Mouse (Mus musculus): ENCODE data around the gene 5730409E04Rik. TPM values are rescaled to one million over a fixed set of nuclear protein-coding genes. Genes with fewer than 3 reads are reported as not detected.

5730409E04Rik gene
- 29.5 and 32.0 TPM in 2 replicates for polyA plus RNA-seq (2012; rRNA removed)

GRCm38 (mm10) chr4:126609606-126610181 lies at the start of gene 5730409E04Rik:
TSS of gene 5730409E04Rik (plus strand) at chr4:126609818.

Other genes with a start within 250 kb of the 5730409E04Rik start
- gene Ago3, start 180.3 kb upstream of the 5730409E04Rik start, polyA plus RNA-seq (2012; rRNA removed): 7.7 and 8.4 TPM in 2 replicates
- gene Ago1, start 141.2 kb upstream of the 5730409E04Rik start, polyA plus RNA-seq (2012; rRNA removed): 39.8 and 46.8 TPM in 2 replicates
- gene Ago4, start 76.3 kb upstream of the 5730409E04Rik start, polyA plus RNA-seq (2012; rRNA removed): 8.8 and 9.3 TPM in 2 replicates
- 2.4 and 3.2 TPM in 2 replicates for gene Clspn, start 52.9 kb upstream of the 5730409E04Rik start, polyA plus RNA-seq (2012; rRNA removed)
- 223 and 230 TPM in 2 replicates for gene Psmb2, start 67.8 kb downstream of the 5730409E04Rik start, polyA plus RNA-seq (2012; rRNA removed)
- 1.3 and 1.5 TPM in 2 replicates for gene Tfap2e, start 126.4 kb downstream of the 5730409E04Rik start, polyA plus RNA-seq (2012; rRNA removed)
- 162 and 181 TPM in 2 replicates for gene Ncdn, start 143.6 kb downstream of the 5730409E04Rik start, polyA plus RNA-seq (2012; rRNA removed)
- gene AU040320, start 143.7 kb downstream of the 5730409E04Rik start, polyA plus RNA-seq (2012; rRNA removed): 35.0 and 35.4 TPM in 2 replicates